Mouse (Mus musculus): ENCODE measurements around the gene Krtap3-1.

GRCm38 (mm10) chr11:99539721-99540120 is 26.7 kb downstream of the Krtap3-1 start:
- TF ChIP-seq CTCF (conservative IDR thresholded peaks at IDR 0.05; ENCODE audit: low read length) (no peak), NANOG (IDR thresholded peaks at IDR 0.05; ENCODE audit: borderline replicate concordance, low read length) (no peak), POU5F1 (IDR thresholded peaks at IDR 0.05; ENCODE audit: borderline replicate concordance, low read length) (no peak)
